Comparison of ENCODE assay signal across 17 mouse cellular contexts in the genomic region with DNA sequence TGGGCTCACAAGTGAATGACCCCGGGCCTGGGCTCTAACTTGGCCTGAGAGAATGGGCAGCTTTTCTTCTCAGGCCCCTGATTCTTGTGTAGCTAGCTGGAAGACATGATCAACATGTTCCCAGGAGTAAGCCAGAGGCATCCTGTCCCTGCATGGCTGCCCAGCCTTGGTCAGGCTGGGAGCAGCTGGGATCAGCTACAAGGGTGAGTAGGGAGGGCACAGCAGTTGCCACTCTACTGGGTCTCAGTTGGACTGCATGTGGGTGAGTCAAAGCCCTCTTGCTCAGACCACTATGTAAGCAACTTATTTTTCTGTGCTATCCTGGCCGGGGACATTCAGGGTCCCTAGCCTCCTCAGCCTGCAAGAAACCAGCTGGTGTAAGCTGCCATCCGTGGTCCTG.
DNase-seq lines count a peak whose midpoint lies in the region; ATAC-seq and TF ChIP-seq lines count a peak whose summit lies in the region.
"Had no signal": no experiment of that assay in that cellular context is flagged by ENCODE, and none has a peak within 500 bp of the region (broad histone marks: within the 10 kb centered on the region; RNA-seq: fewer than 3 reads in every experiment).

No protein-coding gene starts in this region.

- peak overlapping the region; percentile 74 for H3K27ac ChIP-seq in gastrocnemius, adult 2 months
- H3K27ac ChIP-seq in embryonic facial prominence, embryonic 11.5 days (replicated peaks; ENCODE audit: low read depth, low read length) = no peak overlapping the region; the same call in 1 of the 2 replicates
- no peak overlapping the region for H3K27ac ChIP-seq in cerebellum, adult 2 months (ENCODE audit: insufficient read depth, low read length)
- H3K27ac ChIP-seq: embryonic facial prominence, embryonic 12.5 days; forebrain, embryonic 15.5 days; midbrain, embryonic 12.5 days; neural tube, embryonic 12.5 days had no signal

- no peaks in the 10 kb centered on the region for H3K9me3 ChIP-seq in embryonic facial prominence, embryonic 11.5 days (replicated peaks; ENCODE audit: control insufficient read depth, low read length)
- H3K9me3 ChIP-seq: embryonic facial prominence, embryonic 12.5 days; forebrain, embryonic 15.5 days; heart, embryonic 10.5 days; midbrain, embryonic 12.5 days; neural tube, embryonic 12.5 days had no signal

- whole genome bisulfite sequencing in embryonic facial prominence, embryonic 11.5 days = 42% methylated on average over 3 of the region's 3 CpGs
- WGBS in cerebellum, adult 2 months = 59% methylated on average over 3 of the region's 3 CpGs

- no peak for ATAC-seq in embryonic facial prominence, embryonic 11.5 days (replicated peaks; ENCODE audit: insufficient number of reproducible peaks, low FRiP score, low TSS enrichment, low read depth)
- ATAC-seq: forebrain, embryonic 15.5 days had no signal

- H3ac ChIP-seq in myocyte (ENCODE audit: control insufficient read depth, insufficient read length) = no peak overlapping the region

- DNase-seq in gastrocnemius, adult 2 months = no peak
- no peak for DNase-seq in gastrocnemius, adult 8-10 months (ENCODE audit: low spot score in 2 of 2)
- DNase-seq in kidney, postnatal 4 days = peak; percentile 32 to 51
- DNase-seq in kidney, adult 8-10 months = no peak
- DNase-seq in embryonic facial prominence, embryonic 11.5 days (ENCODE audit: low spot score) = no peak
- DNase-seq in cerebellum, adult 2 months = no peak
- DNase-seq in left cerebral cortex, adult 9 months (ENCODE audit: low spot score in 2 of 2) = no peak
- DNase-seq: adrenal gland, adult 2 months; kidney, postnatal 36 days; thymus, postnatal 4 days had no signal

- no peak overlapping the region for H3K4me3 ChIP-seq in gastrocnemius, adult 2 months
- H3K4me3 ChIP-seq in embryonic facial prominence, embryonic 11.5 days (ENCODE audit: low read depth, low read length) = no peak overlapping the region
- no peak overlapping the region for H3K4me3 ChIP-seq in myocyte
- no peak overlapping the region for H3K4me3 ChIP-seq in cerebellum, adult 2 months (replicated peaks; ENCODE audit: insufficient read depth, low read depth, low read length)
- H3K4me3 ChIP-seq: embryonic facial prominence, embryonic 12.5 days; forebrain, embryonic 15.5 days; heart, embryonic 10.5 days; midbrain, embryonic 12.5 days; neural tube, embryonic 12.5 days had no signal

- intact Hi-C loops in gastrocnemius, adult 2 months (cut with DNase I) = no loop called here

- no peaks in the 10 kb centered on the region; the same call in 1 of the 2 replicates for H3K36me3 ChIP-seq in embryonic facial prominence, embryonic 11.5 days (replicated peaks; ENCODE audit: control insufficient read depth, insufficient read depth, low read depth, low read length)
- peaks cover 11% of the 10 kb centered on the region for H3K36me3 ChIP-seq in myocyte (ENCODE audit: control insufficient read depth, insufficient read depth)

- H3K4me1 ChIP-seq in embryonic facial prominence, embryonic 11.5 days (ENCODE audit: control insufficient read depth, insufficient read depth, low read length) = no peaks in the 10 kb centered on the region
- H3K4me1 ChIP-seq in cerebellum, adult 2 months (ENCODE audit: control insufficient read depth, insufficient read depth, low read length) = peaks cover 5% of the 10 kb centered on the region; the same call in 1 of the 2 replicates
- H3K4me1 ChIP-seq: forebrain, embryonic 15.5 days; neural tube, embryonic 12.5 days had no signal

- H3K9ac ChIP-seq in embryonic facial prominence, embryonic 11.5 days (replicated peaks; ENCODE audit: low read length) = 0 out of 2 replicates have a peak overlapping the region, but pooled peaks have one; percentile 6
- H3K9ac ChIP-seq: embryonic facial prominence, embryonic 12.5 days; forebrain, embryonic 15.5 days; midbrain, embryonic 12.5 days; neural tube, embryonic 12.5 days had no signal

- no peaks in the 10 kb centered on the region for H3K27me3 ChIP-seq in embryonic facial prominence, embryonic 11.5 days (ENCODE audit: control insufficient read depth, insufficient read depth, low read length)
- H3K27me3 ChIP-seq in myocyte (ENCODE audit: control insufficient read depth, insufficient read depth, insufficient read length) = no peaks in the 10 kb centered on the region
- H3K27me3 ChIP-seq in cerebellum, adult 2 months (ENCODE audit: control insufficient read depth, insufficient read depth, low read length) = no peaks in the 10 kb centered on the region
- H3K27me3 ChIP-seq: embryonic facial prominence, embryonic 12.5 days; forebrain, embryonic 15.5 days; midbrain, embryonic 12.5 days; neural tube, embryonic 12.5 days had no signal

- no peak for TF ChIP-seq CTCF in gastrocnemius, adult 2 months (IDR thresholded peaks at IDR 0.05)
- TF ChIP-seq CTCF in cerebellum, adult 2 months (IDR thresholded peaks at IDR 0.05; ENCODE audit: borderline replicate concordance, insufficient read depth, low read depth, low read length) = no peak

- TF ChIP-seq POLR2A in myocyte (IDR thresholded peaks at IDR 0.05; ENCODE audit: insufficient read length, low read depth) = no peak
- no peak for TF ChIP-seq POLR2A in cerebellum, adult 2 months (IDR thresholded peaks at IDR 0.05; ENCODE audit: borderline replicate concordance, insufficient read depth, low read length)

- H3K79me2 ChIP-seq in myocyte (ENCODE audit: control insufficient read depth, insufficient read depth) = peaks cover 18% of the 10 kb centered on the region

- no peak overlapping the region for H3K4me2 ChIP-seq in embryonic facial prominence, embryonic 11.5 days (ENCODE audit: low read depth, low read length)
- H3K4me2 ChIP-seq in myocyte (ENCODE audit: low read depth) = peak overlapping the region; percentile 49
- H3K4me2 ChIP-seq: embryonic facial prominence, embryonic 12.5 days; forebrain, embryonic 15.5 days; liver, embryonic 11.5 days; midbrain, embryonic 12.5 days; neural tube, embryonic 12.5 days had no signal

TF ChIP-seq in myocyte, 11 proteins besides CTCF, POLR2A, EP300 and RAD21:
- TF ChIP-seq MYOD1 (IDR thresholded peaks at IDR 0.05; ENCODE audit: control insufficient read depth in 1 of 3, insufficient read length in 2 of 3, low read depth in 2 of 3) (peak in 2 of 3 experiments; percentile 53 to 76), MYOG (IDR thresholded peaks at IDR 0.05; ENCODE audit: control insufficient read depth in 1 of 3, insufficient read depth in 1 of 3, insufficient read length in 2 of 3, low read depth in 2 of 3) (peak in 2 of 3 experiments; percentile 55 to 81), CEBPB (IDR thresholded peaks at IDR 0.05; ENCODE audit: insufficient read depth, poor library complexity, severe bottlenecking) (no peak)

Comparison
In these comparisons a context has a peak if more than half of its experiments do, and no peak if none do; other contexts are left out.
1. DNase-seq: peak in kidney, postnatal 4 days (2 of 2); none in gastrocnemius, adult 2 months (single experiment), gastrocnemius, adult 8-10 months (0 of 2), kidney, adult 8-10 months (0 of 2), embryonic facial prominence, embryonic 11.5 days (single experiment), cerebellum, adult 2 months (0 of 2) and left cerebral cortex, adult 9 months (0 of 2).